Mouse (Mus musculus) brown adipose tissue, adult 24 weeks (tissue): ENCODE data around the gene Flt3. TPM values are rescaled to one million over a fixed set of nuclear protein-coding genes. Genes with fewer than 3 reads are reported as not detected.

Experiments
- H3K27ac ChIP-seq: fragments of 200-500 bp; replicated peaks from 2 replicates; pipeline ENCODE4 v1.5.1; 2012; ENCODE audit warnings: low read depth, mild to moderate bottlenecking, low read length
- H3K4me1 ChIP-seq: fragments of 200-500 bp; 2 replicates; pipeline ENCODE4 v1.6.1; 2012; ENCODE audit warnings: low read length, mixed read lengths; ENCODE audit not compliant: control insufficient read depth, insufficient read depth, insufficient read length
- H3K4me3 ChIP-seq: fragments of 200-500 bp; 2 replicates; pipeline ENCODE4 v1.5.1; 2012; ENCODE audit warnings: low read depth, mild to moderate bottlenecking, low read length, moderate library complexity; ENCODE audit not compliant: insufficient read depth
- polyA plus RNA-seq: library from polyadenylated mRNA; stranded (reverse); fragments of >200 nt; gene quantifications from 2 replicates; pipeline ENCODE4 v1.2.4, GENCODE M21; 2012; ENCODE audit not compliant: missing spikeins, insufficient read depth, insufficient read length

Flt3 gene
- polyA plus RNA-seq, 1 experiment: not detected

DNA sequence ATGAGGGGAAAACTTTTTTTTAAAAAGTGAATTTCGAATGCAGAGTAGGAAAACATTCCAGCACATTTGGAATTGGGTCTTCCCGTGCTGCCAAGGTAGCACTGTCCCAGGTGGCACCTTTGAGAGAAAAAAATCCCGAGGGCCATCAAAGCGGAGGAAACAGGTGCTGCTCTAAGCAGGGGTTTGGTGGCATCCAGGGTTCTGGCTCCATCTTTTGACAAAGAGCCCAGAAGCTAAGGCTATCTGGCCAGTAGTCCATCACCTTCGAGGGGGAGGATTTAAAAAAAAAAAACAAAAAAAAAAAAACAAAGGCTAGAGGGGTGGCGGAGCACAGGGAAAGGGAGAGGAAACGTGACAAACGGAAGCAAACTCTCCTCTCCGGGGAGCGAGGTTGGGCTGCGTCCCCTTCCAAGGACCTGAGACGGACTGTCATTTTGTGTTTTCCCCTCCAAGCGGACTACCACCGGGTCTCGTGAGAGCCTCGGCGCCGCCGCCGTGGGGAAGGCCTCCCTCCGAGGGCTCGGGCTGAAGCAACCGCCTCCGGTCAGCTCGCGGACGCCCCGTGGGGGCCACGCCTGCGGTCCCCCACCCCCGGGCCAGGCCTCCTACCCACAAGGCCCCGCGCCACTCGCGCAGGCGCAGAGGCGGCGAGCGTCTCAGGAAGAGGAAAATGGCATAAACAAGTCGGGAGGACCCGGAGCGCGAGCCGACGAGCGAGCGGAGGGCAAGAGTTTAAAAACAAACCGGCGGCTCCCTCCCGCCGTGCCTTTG, 29.4 kb upstream of the Flt3 start, which contains the start of gene Pan3:
Pan3 (plus strand) TSS at position 627 of the 771 bp plus-strand sequence.
- Histone ChIP-seq H3K27ac (peak within 1 kb of the TSS; percentile 90), H3K4me1 (peaks cover 17% of the 10 kb centered on the region), H3K4me3 (peak within 1 kb of the TSS; percentile 70)

DNA sequence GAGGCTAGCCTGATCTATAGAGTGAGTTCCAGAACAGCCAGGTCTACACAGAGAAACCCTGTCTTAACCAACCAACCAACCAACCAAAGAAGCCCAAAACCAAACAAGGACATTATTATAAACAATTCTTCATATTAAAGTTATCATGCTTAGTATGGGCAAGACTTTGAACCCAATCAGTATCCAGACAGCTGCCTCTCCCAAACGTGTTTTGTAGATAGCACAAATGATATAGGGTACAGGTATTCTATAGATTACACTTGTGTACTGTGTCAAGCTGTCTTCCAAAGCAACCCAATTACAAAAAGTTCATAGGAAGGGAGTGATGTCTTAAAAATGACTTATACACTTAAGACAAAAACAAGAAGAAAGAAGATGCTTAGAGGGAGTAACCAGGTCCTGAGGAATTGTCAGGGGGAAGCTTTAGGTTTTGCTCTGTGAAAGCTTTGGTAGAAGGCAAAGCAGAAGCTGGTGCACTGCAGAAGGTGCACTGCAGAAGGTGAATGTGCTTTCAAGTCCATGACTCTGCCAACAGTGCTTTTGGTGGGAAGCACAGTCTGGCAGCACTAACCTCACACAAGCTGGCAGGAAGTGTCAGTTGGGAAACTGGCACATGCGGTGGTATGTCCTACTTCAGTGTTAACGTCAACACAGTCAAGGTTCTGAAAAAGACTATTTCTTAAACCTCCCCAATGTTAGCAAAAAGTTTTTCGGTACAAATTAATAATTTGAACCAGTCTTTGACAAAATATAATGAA, 25.9 kb upstream of the Flt3 start:
- Histone ChIP-seq H3K4me1 (no peaks in the 10 kb centered on the region), H3K27ac (no peak overlapping the region), H3K4me3 (no peak overlapping the region)

DNA sequence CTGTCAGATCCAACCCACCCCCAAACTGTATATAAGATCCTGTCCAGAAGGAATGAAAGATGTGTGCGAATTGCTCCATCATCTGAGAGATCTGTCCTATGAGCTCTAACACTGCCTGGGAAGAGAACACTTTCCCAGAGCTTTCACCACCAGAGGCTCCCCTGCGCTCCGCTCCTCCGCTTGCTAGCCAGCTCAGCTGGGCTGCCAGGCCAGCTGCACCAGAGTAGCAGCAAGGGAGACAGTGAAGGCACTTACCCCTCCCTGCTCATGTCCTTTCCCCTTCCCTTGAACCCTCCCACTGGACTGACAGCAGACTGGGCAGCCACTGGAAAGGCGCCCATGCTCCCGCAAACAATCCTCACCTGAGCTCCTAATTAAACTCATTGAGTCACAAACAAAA, 23.3 kb upstream of the Flt3 start:
- Histone ChIP-seq H3K4me3 (no peak overlapping the region), H3K27ac (no peak overlapping the region), H3K4me1 (no peaks in the 10 kb centered on the region)

DNA sequence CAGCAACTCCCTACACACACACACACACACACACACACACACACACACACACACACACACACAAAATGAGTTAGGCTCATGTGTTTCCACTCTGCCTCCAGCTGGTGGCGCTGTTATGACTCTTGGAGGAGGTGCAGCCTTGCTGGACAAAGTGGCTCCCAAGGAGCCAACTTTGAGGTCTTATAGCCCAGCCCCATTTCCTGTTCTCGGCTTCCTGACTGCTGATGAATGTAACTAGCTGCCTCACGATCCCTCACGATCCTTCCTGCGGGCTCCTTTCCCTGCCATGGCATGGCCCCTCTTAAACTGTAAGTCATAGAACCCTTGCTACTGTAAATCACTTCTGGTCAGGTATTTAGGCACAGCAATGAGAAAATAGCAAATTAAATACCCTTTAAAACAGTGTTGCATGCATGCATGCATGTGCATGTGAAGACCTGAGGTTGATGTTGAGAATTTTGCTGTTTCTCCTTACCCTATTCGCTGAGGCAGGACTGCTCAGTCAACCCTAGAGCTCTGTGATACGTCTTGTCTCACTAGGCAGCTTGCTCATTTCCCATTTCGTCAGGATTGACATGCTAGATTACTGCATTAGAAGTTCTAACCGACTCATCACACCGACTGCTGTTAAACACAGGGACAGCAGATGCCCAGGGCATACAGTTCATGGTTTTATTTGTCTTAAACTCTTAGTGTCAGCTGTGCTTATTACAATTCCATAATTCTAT, 18.3 kb upstream of the Flt3 start:
- Histone ChIP-seq H3K4me1 (0 out of 2 replicates have a peak, but pooled peaks cover 2% of the 10 kb centered on the region), H3K4me3 (peak overlapping the region; percentile 39; the same call in 1 of the 2 replicates), H3K27ac (no peak overlapping the region)

DNA sequence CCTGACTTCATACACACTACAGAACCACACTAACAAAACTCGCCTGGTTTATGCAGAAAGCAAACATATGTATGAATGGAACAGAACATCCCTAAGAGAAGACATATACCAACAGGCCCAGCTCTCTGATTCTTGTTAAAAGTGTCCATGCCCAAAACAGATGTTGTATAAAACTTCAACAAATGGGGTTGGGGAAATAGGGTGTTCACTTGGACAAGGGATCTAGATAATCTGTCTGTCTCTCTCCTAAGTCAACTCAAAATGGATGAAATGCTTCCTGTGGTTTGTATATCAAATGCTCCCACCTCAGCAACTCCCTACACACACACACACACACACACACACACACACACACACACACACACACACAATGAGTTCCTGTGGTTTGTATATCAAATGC, 17.7 kb upstream of the Flt3 start:
- no peak overlapping the region for H3K27ac ChIP-seq
- H3K4me1 ChIP-seq: 0 out of 2 replicates have a peak, but pooled peaks cover 2% of the 10 kb centered on the region
- H3K4me3 ChIP-seq: no peak overlapping the region

DNA sequence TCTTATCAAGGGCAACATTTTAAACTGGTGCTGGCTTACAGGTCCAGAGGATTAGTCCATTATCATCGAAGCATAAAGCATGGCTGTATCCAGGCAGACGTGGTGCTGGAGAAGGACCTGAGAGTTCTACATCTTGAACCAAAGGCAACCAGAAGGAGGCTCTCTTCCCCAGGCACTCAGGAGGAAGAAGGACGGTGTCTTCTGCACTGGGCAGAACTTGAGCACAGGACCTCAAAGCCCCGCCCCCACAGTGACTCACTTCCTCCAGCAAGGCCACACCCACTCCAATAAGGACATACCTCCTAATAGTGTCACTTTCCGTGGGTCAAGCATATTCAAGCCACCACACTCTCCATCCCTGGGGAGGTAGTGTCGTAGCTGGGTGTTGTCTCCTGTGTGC, 10.3 kb upstream of the Flt3 start:
- Histone ChIP-seq H3K4me3 (no peak overlapping the region), H3K27ac (no peak overlapping the region), H3K4me1 (no peaks in the 10 kb centered on the region)

DNA sequence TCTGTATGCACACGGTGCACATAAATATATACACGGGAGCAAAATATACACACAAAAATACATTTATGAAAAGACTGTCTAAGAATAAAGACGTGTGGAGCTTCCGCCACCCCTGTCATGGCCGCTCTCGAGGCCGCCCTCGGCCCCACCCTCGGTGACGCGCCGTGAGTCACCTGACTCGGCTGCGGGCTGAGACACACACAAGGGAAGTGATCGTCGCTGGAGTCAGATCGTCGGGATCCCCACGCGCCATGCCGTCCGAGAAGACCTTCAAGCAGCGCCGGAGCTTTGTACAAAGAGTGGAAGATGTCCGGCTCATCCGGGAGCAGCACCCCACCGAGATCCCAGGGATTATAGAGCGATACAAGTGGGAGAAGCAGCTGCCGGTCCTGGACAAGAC, 8.4 kb upstream of the Flt3 start:
- H3K4me3 ChIP-seq: peak overlapping the region; percentile 12; the same call in 1 of the 2 replicates
- H3K4me1 ChIP-seq: no peaks in the 10 kb centered on the region
- H3K27ac ChIP-seq: no peak overlapping the region

DNA sequence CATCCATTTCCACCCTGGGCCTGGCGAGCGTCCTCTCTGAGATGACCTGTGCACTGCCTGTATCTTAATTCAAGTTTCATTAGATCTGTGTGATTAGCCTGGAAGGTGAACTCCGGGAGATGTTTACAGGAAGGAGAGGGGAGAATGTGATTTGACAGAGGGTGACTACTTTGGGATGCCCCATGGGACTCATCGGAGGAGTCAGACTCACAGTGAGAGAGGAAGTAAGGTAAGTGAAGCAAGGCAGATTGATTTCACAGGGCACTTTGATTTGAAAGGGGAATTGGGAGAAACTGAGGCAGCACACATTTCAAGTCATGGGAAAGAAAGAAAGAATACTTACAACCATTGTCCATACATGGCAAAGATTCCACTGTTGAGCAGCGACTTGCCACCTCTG, 5.8 kb upstream of the Flt3 start:
- no peak overlapping the region for H3K27ac ChIP-seq

DNA sequence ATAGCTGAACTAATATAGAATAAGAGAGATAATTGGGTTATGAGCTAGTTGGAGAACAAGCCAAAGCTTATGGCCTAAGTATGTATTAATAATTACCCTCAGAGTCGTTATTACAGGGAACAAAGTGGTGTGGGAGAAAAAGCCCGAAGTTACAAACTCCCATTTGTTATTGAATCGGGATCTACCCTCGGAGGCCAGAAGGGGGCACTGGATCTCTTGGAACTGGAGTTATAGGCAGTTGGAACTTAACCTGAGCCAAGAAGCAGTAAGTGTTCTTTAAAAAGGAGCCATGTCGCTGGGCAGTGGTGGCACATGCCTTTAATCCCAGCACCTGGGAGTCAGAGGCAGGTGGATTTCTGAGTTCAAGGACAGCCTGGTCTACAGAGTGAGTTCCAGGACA, 2.2 kb upstream of the Flt3 start:
- Histone ChIP-seq H3K4me3 (no peak overlapping the region), H3K4me1 (no peaks in the 10 kb centered on the region), H3K27ac (no peak overlapping the region)

More for the DNA sequence above, 5.8 kb upstream of the Flt3 start:
- no peak overlapping the region for H3K4me3 ChIP-seq
- no peaks in the 10 kb centered on the region for H3K4me1 ChIP-seq

DNA sequence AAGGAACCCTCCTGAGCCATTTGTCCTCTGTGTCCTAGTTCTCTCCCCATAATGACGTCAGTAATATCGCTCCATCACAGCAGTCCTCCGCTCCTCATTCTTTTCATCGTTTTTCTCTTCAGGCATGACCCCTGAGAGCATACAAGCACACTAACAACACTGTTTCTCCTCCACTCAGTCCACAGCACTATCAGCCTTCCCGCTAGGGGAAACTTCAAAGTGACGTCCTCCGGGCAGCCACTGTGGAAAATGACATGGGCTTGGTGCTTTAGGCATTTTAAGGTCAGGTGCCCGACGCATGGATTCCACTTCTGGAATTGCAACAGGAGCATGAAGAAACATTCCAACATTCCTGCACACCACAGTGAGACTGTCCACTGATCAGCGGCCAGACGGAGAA, 735 bp upstream of the Flt3 start:
- Histone ChIP-seq H3K27ac (no peak overlapping the region), H3K4me1 (no peaks in the 10 kb centered on the region), H3K4me3 (no peak overlapping the region)

DNA sequence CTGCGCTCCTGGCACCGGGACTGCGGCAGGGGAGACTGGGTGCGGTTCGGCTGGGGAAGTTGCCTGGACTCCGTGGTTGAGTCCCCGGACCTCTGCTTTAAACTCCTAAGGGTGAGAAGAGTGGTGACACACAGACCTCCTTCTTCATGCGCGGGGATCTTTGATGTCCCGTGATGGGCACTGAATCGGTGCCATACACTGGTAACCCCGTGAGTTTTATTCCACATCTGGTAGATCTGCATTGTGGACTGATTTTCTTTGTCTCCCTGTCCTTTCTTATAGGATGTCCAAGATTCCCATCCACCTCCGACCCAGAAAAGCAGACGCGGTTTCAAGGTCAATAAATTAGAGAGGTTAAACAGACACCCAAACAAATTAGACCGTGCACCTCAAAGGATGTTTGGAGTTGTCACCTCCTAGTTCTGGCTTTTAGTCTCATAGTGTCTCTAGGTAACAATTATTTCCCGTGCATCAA, 253 bp upstream of the Flt3 start:
- no peak overlapping the region for H3K27ac ChIP-seq
- no peaks in the 10 kb centered on the region for H3K4me1 ChIP-seq
- 0 out of 2 replicates have a peak overlapping the region, but pooled peaks have one; percentile 7 for H3K4me3 ChIP-seq

DNA sequence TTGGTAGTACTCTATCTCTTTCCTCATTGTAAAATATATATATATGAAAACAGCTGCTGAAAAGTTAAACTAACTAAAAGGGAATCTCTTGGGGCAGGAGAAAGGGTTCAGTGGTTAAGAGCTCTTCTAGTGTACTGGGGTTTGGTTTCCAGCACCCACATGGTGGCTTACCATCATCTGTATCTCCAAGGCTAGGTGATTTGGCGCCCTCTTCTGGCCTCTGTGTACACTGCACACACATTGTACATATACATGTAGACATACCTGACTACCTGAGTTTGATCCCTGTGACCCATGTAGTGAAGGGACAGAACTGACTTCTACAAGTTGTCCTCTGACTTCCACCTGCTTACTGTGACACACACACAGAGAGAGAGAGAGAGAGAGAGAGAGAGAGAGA, 5.2 kb downstream of the Flt3 start:
- Histone ChIP-seq H3K4me1 (no peaks in the 10 kb centered on the region), H3K4me3 (no peak overlapping the region), H3K27ac (no peak overlapping the region)

DNA sequence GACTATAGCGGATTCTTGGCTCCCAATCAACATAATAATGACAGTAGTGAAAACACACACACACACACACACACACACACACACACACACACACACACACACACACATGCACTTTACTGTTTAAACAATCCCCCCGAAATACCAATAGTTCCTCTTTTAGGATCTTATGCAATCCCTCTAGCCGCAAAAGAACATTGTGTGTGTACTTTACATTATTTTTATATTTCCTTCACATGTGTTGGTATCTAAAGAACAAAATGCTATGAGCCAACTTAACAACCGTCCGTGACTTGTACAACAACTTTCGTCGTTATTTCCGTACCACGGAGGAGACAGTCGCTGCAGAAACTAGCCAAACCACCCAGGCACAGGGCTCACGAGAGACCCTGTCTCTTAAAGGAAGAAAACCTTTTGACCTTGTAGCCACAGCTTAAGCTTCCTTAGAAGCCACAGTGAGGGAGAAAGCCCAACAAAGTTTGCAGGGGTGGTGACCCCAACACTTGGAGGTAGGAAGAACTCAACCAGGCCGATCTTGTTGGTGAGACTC, 7.5 kb downstream of the Flt3 start:
- Histone ChIP-seq H3K4me1 (0 out of 2 replicates have a peak, but pooled peaks cover 2% of the 10 kb centered on the region), H3K27ac (no peak overlapping the region), H3K4me3 (no peak overlapping the region)

DNA sequence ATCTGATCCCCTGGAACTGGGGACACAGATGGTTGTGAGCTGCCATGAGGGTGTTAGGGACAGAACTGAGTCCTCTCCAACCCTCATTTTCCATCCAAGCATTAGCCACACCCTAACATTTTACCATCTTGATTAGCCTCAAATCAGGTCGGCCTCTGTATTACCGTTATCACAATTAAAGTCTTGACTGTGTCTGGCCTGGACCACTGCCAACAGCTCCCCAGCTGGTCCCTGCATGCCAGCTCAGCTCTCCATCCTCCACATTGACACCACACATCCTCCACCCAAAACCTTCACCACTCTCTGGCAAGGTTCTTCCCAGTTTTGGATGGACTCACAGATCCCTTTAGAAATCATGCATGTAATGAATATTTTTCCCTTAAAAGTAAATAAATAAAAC, 9.5 kb downstream of the Flt3 start:
- no peak overlapping the region for H3K4me3 ChIP-seq
- 0 out of 2 replicates have a peak, but pooled peaks cover 2% of the 10 kb centered on the region for H3K4me1 ChIP-seq
- H3K27ac ChIP-seq: no peak overlapping the region

DNA sequence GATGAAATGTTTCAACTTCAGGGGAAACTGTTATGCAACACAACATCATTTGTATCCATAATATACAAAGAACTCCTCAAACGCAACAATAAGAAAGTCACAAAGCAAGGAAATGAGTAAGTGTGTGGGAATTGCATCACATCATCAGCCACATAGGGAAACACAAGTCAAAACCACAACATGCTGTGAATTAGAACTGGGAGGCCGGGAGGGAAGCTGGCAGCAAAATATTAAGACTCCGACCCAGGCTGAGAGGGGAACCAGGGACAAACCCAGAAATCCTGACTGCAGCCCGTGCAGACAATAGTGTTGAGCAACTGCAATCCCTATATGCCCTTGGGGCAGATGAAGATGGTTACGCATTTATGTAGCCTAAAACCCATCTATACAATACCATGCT, 11.2 kb downstream of the Flt3 start:
- Histone ChIP-seq H3K4me3 (no peak overlapping the region), H3K4me1 (0 out of 2 replicates have a peak, but pooled peaks cover 2% of the 10 kb centered on the region), H3K27ac (no peak overlapping the region)
